Mouse (Mus musculus) CH12.LX (cell line): ENCODE data around the gene Cul4b. TPM values are rescaled to one million over a fixed set of nuclear protein-coding genes. Genes with fewer than 3 reads are reported as not detected.
A peak's percentile ranks its signal among the peaks of the same experiment; 100 is the strongest.

ENCODE experiments used
- DNase-seq: peaks from one replicate; pipeline ENCODE4 v3.0.0-alpha.2; 2013; ENCODE audit errors: extremely low read depth
- H3K27ac ChIP-seq: 2 replicates; pipeline ENCODE4 v1.5.1; 2012; ENCODE audit warnings: low read depth, mild to moderate bottlenecking, control low read depth, moderate library complexity; ENCODE audit not compliant: insufficient read depth
- H3K27me3 ChIP-seq: replicated peaks from 2 replicates; pipeline ENCODE3; 2012; ENCODE audit warnings: inconsistent platforms
- H3K36me3 ChIP-seq, 2 experiments: replicated peaks in 1 of 2; 2 replicates each; pipeline versions ENCODE3 to v1.6.1; 2012; ENCODE audit warnings: inconsistent platforms in 1 of 2, low read length in 1 of 2, mild to moderate bottlenecking in 1 of 2, mixed read lengths in 1 of 2, moderate library complexity in 1 of 2; ENCODE audit not compliant: control insufficient read depth in 1 of 2, insufficient read depth in 1 of 2
- H3K4me1 ChIP-seq, 2 experiments: 2 replicates each; pipeline ENCODE4 v1.6.1; 2012; ENCODE audit warnings: inconsistent platforms in 1 of 2, moderate library complexity in 1 of 2; ENCODE audit not compliant: insufficient read depth in 2 of 2, control insufficient read depth in 1 of 2
- H3K4me2 ChIP-seq: 2 replicates; pipeline ENCODE4 v1.6.1; 2012; ENCODE audit warnings: low read depth, mild to moderate bottlenecking, control low read depth; ENCODE audit not compliant: poor library complexity, insufficient read depth, severe bottlenecking
- H3K4me3 ChIP-seq, 3 experiments: fragments of 150-350 bp in 1 of 3; sonication (generic) in 1 of 3; replicated peaks in 1 of 3; 2 replicates each; pipeline versions ENCODE3 to v1.5.1; 2011 to 2012; ENCODE audit warnings: low read depth in 2 of 3, low read length in 2 of 3, mild to moderate bottlenecking in 2 of 3, moderate library complexity in 2 of 3, control low read depth in 1 of 3, improper control_type of control experiment in 1 of 3, inconsistent platforms in 1 of 3, mixed read lengths in 1 of 3; ENCODE audit not compliant: poor library complexity in 1 of 3
- H3K79me2 ChIP-seq: replicated peaks from 2 replicates; pipeline ENCODE4 v1.6.1; 2012; ENCODE audit warnings: mild to moderate bottlenecking, moderate library complexity; ENCODE audit not compliant: control insufficient read depth, poor library complexity, insufficient read depth, severe bottlenecking; ENCODE audit errors: extremely low read depth
- H3K9ac ChIP-seq: 2 replicates; pipeline ENCODE4 v1.6.1; 2012; ENCODE audit warnings: low read depth, mild to moderate bottlenecking, control low read depth, moderate library complexity; ENCODE audit not compliant: insufficient read depth
- H3K9me3 ChIP-seq: replicated peaks from 2 replicates; pipeline ENCODE3; 2012; ENCODE audit warnings: low read length, inconsistent platforms, mixed read lengths
- BHLHE40 ChIP-seq: IDR thresholded peaks from 2 replicates; pipeline ENCODE4 v1.6.1; 2011; ENCODE audit warnings: mild to moderate bottlenecking, low read depth, low read length, improper control_type of control experiment
- CHD2 ChIP-seq: IDR thresholded peaks from 2 replicates; pipeline ENCODE4 v1.6.1; 2011; ENCODE audit warnings: low read length, improper control_type of control experiment
- CTCF ChIP-seq, 2 experiments: IDR thresholded peaks in 1 of 2; conservative IDR thresholded peaks in 1 of 2; 2 replicates each; pipeline ENCODE4 v1.5.1; 2011 to 2012; ENCODE audit warnings: low read depth in 2 of 2, low read length in 2 of 2, improper control_type of control experiment in 1 of 2, inconsistent platforms in 1 of 2, mild to moderate bottlenecking in 1 of 2, moderate library complexity in 1 of 2
- E2F4 ChIP-seq: IDR thresholded peaks from 2 replicates; pipeline ENCODE4 v1.6.1; 2011; ENCODE audit warnings: low read depth, low read length, improper control_type of control experiment; ENCODE audit not compliant: insufficient replicate concordance
- ELF1 ChIP-seq: IDR thresholded peaks from 2 replicates; pipeline ENCODE4 v1.6.1; 2014; ENCODE audit warnings: low read depth, mild to moderate bottlenecking, inconsistent platforms, low read length, improper control_type of control experiment
- EP300 ChIP-seq: IDR thresholded peaks from 2 replicates; pipeline ENCODE4 v1.6.1; 2011; ENCODE audit warnings: low read length, improper control_type of control experiment
- ETS1 ChIP-seq: conservative IDR thresholded peaks from 2 replicates; pipeline ENCODE4 v1.6.1; 2012; ENCODE audit warnings: low read depth, mild to moderate bottlenecking, inconsistent platforms, low read length, improper control_type of control experiment, moderate library complexity
- GABPA ChIP-seq: IDR thresholded peaks from 2 replicates; pipeline ENCODE4 v1.6.1; 2012; ENCODE audit warnings: low read depth, low read length, improper control_type of control experiment, inconsistent platforms; ENCODE audit not compliant: insufficient replicate concordance
- HCFC1 ChIP-seq: IDR thresholded peaks from 2 replicates; pipeline ENCODE4 v1.6.1; 2012; ENCODE audit warnings: low read depth, mild to moderate bottlenecking, inconsistent platforms, low read length, improper control_type of control experiment
- IRF4 ChIP-seq: IDR thresholded peaks from 2 replicates; pipeline ENCODE4 v1.6.1; 2014; ENCODE audit warnings: low read depth, mild to moderate bottlenecking, inconsistent platforms, low read length, improper control_type of control experiment
- JUN ChIP-seq: IDR thresholded peaks from 2 replicates; pipeline ENCODE4 v1.6.1; 2011; ENCODE audit warnings: low read depth, mild to moderate bottlenecking, low read length, improper control_type of control experiment, moderate library complexity; ENCODE audit not compliant: insufficient read depth
- JUND ChIP-seq: conservative IDR thresholded peaks from 2 replicates; pipeline ENCODE4 v1.6.1; 2011; ENCODE audit warnings: low read depth, low read length, improper control_type of control experiment
- KAT2A ChIP-seq: IDR thresholded peaks from 2 replicates; pipeline ENCODE4 v1.6.1; 2012; ENCODE audit warnings: low read length, improper control_type of control experiment, inconsistent platforms; ENCODE audit not compliant: insufficient replicate concordance
- MAFK ChIP-seq: IDR thresholded peaks from 2 replicates; pipeline ENCODE4 v1.6.1; 2011; ENCODE audit warnings: low read length, improper control_type of control experiment; ENCODE audit not compliant: insufficient replicate concordance
- MAX ChIP-seq: IDR thresholded peaks from 2 replicates; pipeline ENCODE4 v1.6.1; 2011; ENCODE audit warnings: low read length, improper control_type of control experiment
- MAZ ChIP-seq: IDR thresholded peaks from 2 replicates; pipeline ENCODE4 v1.6.1; 2012; ENCODE audit warnings: low read depth, mild to moderate bottlenecking, inconsistent platforms, low read length, improper control_type of control experiment, moderate library complexity
- MEF2A ChIP-seq: IDR thresholded peaks from 2 replicates; pipeline ENCODE4 v1.6.1; 2014; ENCODE audit warnings: low read depth, mild to moderate bottlenecking, inconsistent platforms, low read length, improper control_type of control experiment, borderline replicate concordance
- MXI1 ChIP-seq: IDR thresholded peaks from 2 replicates; pipeline ENCODE4 v1.6.1; 2011; ENCODE audit warnings: mild to moderate bottlenecking, low read depth, low read length, improper control_type of control experiment
- MYC ChIP-seq: IDR thresholded peaks from 2 replicates; pipeline ENCODE4 v1.6.1; 2011; ENCODE audit warnings: low read depth, mild to moderate bottlenecking, improper control_type of control experiment, low read length
- NELFE ChIP-seq: IDR thresholded peaks from 2 replicates; pipeline ENCODE4 v1.6.1; 2011; ENCODE audit warnings: low read depth, low read length, improper control_type of control experiment
- NRF1 ChIP-seq: IDR thresholded peaks from 2 replicates; pipeline ENCODE4 v1.6.1; 2014; ENCODE audit warnings: low read depth, mild to moderate bottlenecking, inconsistent platforms, low read length, improper control_type of control experiment, moderate library complexity
- PAX5 ChIP-seq: IDR thresholded peaks from 2 replicates; pipeline ENCODE4 v1.6.1; 2012; ENCODE audit warnings: low read length, inconsistent platforms, mixed read lengths
- POLR2A ChIP-seq: IDR thresholded peaks from 2 replicates; pipeline ENCODE4 v1.6.1; 2011; ENCODE audit warnings: low read depth, mild to moderate bottlenecking, improper control_type of control experiment, low read length
- POLR2AphosphoS2 ChIP-seq: IDR thresholded peaks from 2 replicates; pipeline ENCODE4 v1.6.1; 2011; ENCODE audit warnings: low read depth, low read length, improper control_type of control experiment
- RAD21 ChIP-seq: IDR thresholded peaks from 2 replicates; pipeline ENCODE4 v1.6.1; 2011; ENCODE audit warnings: low read depth, mild to moderate bottlenecking, low read length, improper control_type of control experiment, moderate library complexity
- RCOR1 ChIP-seq: conservative IDR thresholded peaks from 2 replicates; pipeline ENCODE4 v1.6.1; 2012; ENCODE audit warnings: low read depth, mild to moderate bottlenecking, inconsistent platforms, low read length, improper control_type of control experiment
- SIN3A ChIP-seq: IDR thresholded peaks from 2 replicates; pipeline ENCODE4 v1.6.1; 2012; ENCODE audit warnings: low read length, improper control_type of control experiment, inconsistent platforms
- SMC3 ChIP-seq: IDR thresholded peaks from 2 replicates; pipeline ENCODE4 v1.6.1; 2011; ENCODE audit warnings: low read depth, low read length, improper control_type of control experiment
- UBTF ChIP-seq: IDR thresholded peaks from 2 replicates; pipeline ENCODE4 v1.6.1; 2012; ENCODE audit warnings: low read depth, mild to moderate bottlenecking, inconsistent platforms, low read length, improper control_type of control experiment, moderate library complexity
- USF1 ChIP-seq: IDR thresholded peaks from 2 replicates; pipeline ENCODE4 v1.6.1; 2014; ENCODE audit warnings: low read depth, mild to moderate bottlenecking, inconsistent platforms, low read length, improper control_type of control experiment
- USF2 ChIP-seq: conservative IDR thresholded peaks from 2 replicates; pipeline ENCODE4 v1.6.1; 2011; ENCODE audit warnings: low read depth, low read length, improper control_type of control experiment
- ZC3H11A ChIP-seq: IDR thresholded peaks from 2 replicates; pipeline ENCODE4 v1.6.1; 2012; ENCODE audit warnings: low read depth, mild to moderate bottlenecking, inconsistent platforms, low read length, improper control_type of control experiment
- ZKSCAN1 ChIP-seq: IDR thresholded peaks from 2 replicates; pipeline ENCODE4 v1.6.1; 2012; ENCODE audit warnings: low read depth, inconsistent platforms, low read length, improper control_type of control experiment, borderline replicate concordance
- ZNF384 ChIP-seq: IDR thresholded peaks from 2 replicates; pipeline ENCODE4 v1.6.1; 2012; ENCODE audit warnings: low read depth, low read length, improper control_type of control experiment, inconsistent platforms
- dilution Hi-C: fragments of 300-500 bp; cut with MboI; formaldehyde crosslinking; loops from 2 replicates; pipeline ENCODE4 v1.14.3; 2020; ENCODE audit warnings: low sequenced_read_pairs; ENCODE audit not compliant: extremely low pct_unique_long_range_greater_than_20kb, extremely low pct_ligation_motif_present
- in situ Hi-C: fragments of 300-500 bp; cut with MboI; formaldehyde crosslinking; loops from 3 replicates; pipeline ENCODE4 v1.14.3; 2019; ENCODE audit warnings: low sequenced_read_pairs, low pct_ligation_motif_present, low pct_unique_long_range_greater_than_20kb, mixed read lengths
- polyA plus RNA-seq: library from polyadenylated mRNA; unstranded; fragments of >175 nt; gene quantifications from 2 replicates; pipeline ENCODE4 v1.2.1, GENCODE M21; 2012; ENCODE audit warnings: low read depth; ENCODE audit not compliant: insufficient read length
- total RNA-seq, 2 experiments: library from RNA; depleted of rRNA; stranded (reverse); fragments of 300-350 nt in 1 of 2; fragments of >200 nt in 1 of 2; gene quantifications; 2 replicates each; pipeline ENCODE4 v1.2.3; 2012 to 2014

Cul4b gene
- total and polyA plus RNA-seq, 3 experiments: 17.6 to 37.6 (median 34.7) TPM

DNA sequence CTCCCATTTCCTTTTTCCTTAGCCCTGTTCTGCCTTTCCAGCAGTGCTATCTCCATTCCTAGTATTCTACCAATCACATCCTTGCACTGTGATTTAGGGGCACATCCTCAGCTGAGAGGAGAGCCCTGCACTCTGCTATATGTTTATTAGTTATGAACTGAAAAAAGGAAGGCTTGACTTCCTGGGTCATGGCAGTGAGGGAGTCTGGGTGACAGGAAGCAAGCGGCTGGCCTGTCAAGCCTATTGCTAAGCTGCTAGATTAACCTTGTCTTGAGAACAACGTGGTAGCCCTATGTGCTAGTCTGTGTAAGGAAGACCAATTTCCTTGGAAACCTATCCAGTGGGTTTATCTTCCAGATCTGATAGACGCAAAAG is 25.0 kb upstream of the Cul4b start (continued):
- TF ChIP-seq NELFE (no peak; the same call in 1 of the 2 replicates), MXI1 (peak; percentile 69), ELF1 (peak; percentile 71), E2F4 (no peak), HCFC1 (peak; percentile 65), JUND (no peak), IRF4 (no peak)

DNA sequence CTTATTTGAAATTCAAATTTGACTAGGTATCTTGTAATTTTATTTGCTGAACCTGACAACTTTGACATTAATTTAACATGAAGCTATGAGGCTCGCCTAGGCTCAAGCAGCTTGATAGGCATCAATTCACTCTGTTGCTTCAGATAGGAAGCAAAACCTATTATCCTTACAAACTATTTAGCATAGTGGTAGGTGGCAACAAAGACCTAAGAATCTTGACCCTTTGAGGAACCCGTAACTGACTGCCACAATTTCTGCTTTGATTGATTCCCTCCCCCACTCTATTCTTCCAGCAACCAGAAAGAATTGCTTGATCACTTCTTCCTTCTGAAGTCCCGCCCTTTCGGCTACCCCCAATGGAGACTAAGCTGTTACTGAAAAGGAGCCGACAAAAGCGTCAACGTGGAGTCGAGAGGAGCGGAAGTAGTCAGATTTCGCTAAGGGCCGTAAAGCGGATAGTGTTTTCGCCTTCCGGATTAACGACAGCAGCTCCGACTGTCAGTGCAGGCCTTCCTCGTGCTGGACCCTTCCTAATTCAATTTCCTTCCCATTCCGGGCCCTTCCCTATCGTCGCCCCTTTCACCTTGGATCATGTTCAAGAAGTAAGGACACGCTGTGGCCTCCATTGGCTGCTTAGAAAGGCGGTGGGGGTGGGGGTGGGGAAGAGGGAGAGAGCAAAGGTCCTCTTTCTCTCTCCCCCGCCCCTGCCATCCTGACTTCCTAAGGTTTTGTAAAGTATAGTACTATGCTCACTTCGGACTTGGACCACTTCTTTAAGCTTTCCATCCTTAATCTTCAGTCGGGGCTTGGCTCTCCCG is 24.4 kb upstream of the Cul4b start, which contains the start of gene Mcts1:
TSS of gene Mcts1 (plus strand) at position 402 of the 818 bp plus-strand sequence.
- Histone ChIP-seq H3K36me3 (peaks cover 0 to under 1% of the 10 kb centered on the region in 2 experiments), H3K27me3 (no peaks in the 10 kb centered on the region), H3K27ac (peak within 1 kb of the TSS; percentile 89), H3K9ac (peak within 1 kb of the TSS; percentile 97), H3K9me3 (no peaks in the 10 kb centered on the region), H3K4me3 (peak within 1 kb of the TSS; percentile 65 to 82 (median 67)), H3K4me1 (no peaks in the 10 kb centered on the region), H3K4me2 (no peak within 1 kb of the TSS; the same call in 1 of the 2 replicates), H3K79me2 (peaks cover 10% of the 10 kb centered on the region; the same call in 1 of the 2 replicates)
- in situ Hi-C loops (no loop called here), dilution Hi-C loops (no loop called here)
- peak; percentile 92 for DNase-seq
- TF ChIP-seq HCFC1 (peak; percentile 82), E2F4 (0 out of 2 replicates have a peak, but pooled peaks have one; percentile 73), MAX (peak; percentile 76; the same call in 1 of the 2 replicates), ZC3H11A (no peak), USF1 (no peak), GABPA (no peak; the same call in 1 of the 2 replicates), IRF4 (0 out of 2 replicates have a peak, but pooled peaks have one; percentile 41), SMC3 (no peak), JUND (no peak), MEF2A (peak; percentile 55; the same call in 1 of the 2 replicates), ZKSCAN1 (no peak), CTCF (conservative IDR thresholded peaks at IDR 0.05 in 1 of 2, IDR thresholded peaks at IDR 0.05 in 1 of 2; ENCODE audit: low read depth in 2 of 2, low read length in 2 of 2) (no peak), ETS1 (peak; percentile 19; the same call in 1 of the 2 replicates), CHD2 (peak; percentile 84), POLR2AphosphoS2 (0 out of 2 replicates have a peak, but pooled peaks have one; percentile 45), ELF1 (peak; percentile 88), RCOR1 (no peak), BHLHE40 (no peak), EP300 (no peak), PAX5 (no peak), MXI1 (peak; percentile 71; the same call in 1 of the 2 replicates), POLR2A (peak; percentile 49; the same call in 1 of the 2 replicates), SIN3A (peak; percentile 78), NRF1 (no peak), JUN (no peak), UBTF (no peak), MAFK (peak; percentile 78; the same call in 1 of the 2 replicates), ZNF384 (no peak), USF2 (no peak), NELFE (peak; percentile 75), RAD21 (no peak), KAT2A (peak; percentile 82; the same call in 1 of the 2 replicates), MAZ (no peak), MYC (peak; percentile 89)
